Mouse (Mus musculus) C2C12 (cell line): Measurements from ENCODE around the gene Hnrnpa0. TPM values are rescaled to one million over a fixed set of nuclear protein-coding genes. Genes with fewer than 3 reads are reported as not detected.

ENCODE experiments used
- H3K27me3 ChIP-seq: one replicate; pipeline ENCODE4 v1.6.1; 2011; ENCODE audit not compliant: control insufficient read depth, insufficient read depth, insufficient read length
- H3K36me3 ChIP-seq: one replicate; pipeline ENCODE4 v1.6.1; 2011; ENCODE audit not compliant: control insufficient read depth, insufficient read depth
- H3K4me3 ChIP-seq: one replicate; pipeline ENCODE4 v1.5.1; 2011; ENCODE audit warnings: mild to moderate bottlenecking, control low read depth; ENCODE audit not compliant: poor library complexity, insufficient read depth, severe bottlenecking
- H3K79me2 ChIP-seq: one replicate; pipeline ENCODE4 v1.6.1; 2011; ENCODE audit not compliant: control insufficient read depth, insufficient read depth
- H3K79me3 ChIP-seq: one replicate; pipeline ENCODE4 v1.6.1; 2011; ENCODE audit warnings: low read depth, control low read depth
- H3ac ChIP-seq: one replicate; pipeline ENCODE3; 2011; ENCODE audit warnings: low read depth; ENCODE audit not compliant: control insufficient read depth, insufficient read length
- CEBPB ChIP-seq: IDR thresholded peaks from one replicate; pipeline ENCODE4 v1.6.1; 2011; ENCODE audit warnings: low read depth, mild to moderate bottlenecking, control low read depth, moderate library complexity
- CTCF ChIP-seq: IDR thresholded peaks from one replicate; pipeline ENCODE4 v1.5.1; 2011; ENCODE audit not compliant: control insufficient read depth, insufficient read depth, insufficient read length
- FOSL1 ChIP-seq: IDR thresholded peaks from one replicate; pipeline ENCODE4 v1.8.0; 2011; ENCODE audit warnings: mild to moderate bottlenecking, low read length; ENCODE audit not compliant: poor library complexity, insufficient read depth, severe bottlenecking
- MAX ChIP-seq: IDR thresholded peaks from one replicate; pipeline ENCODE4 v1.6.1; 2011; ENCODE audit warnings: mild to moderate bottlenecking, control low read depth
- MYOD1 ChIP-seq: IDR thresholded peaks from one replicate; pipeline ENCODE4 v1.6.1; 2011; ENCODE audit warnings: low read depth; ENCODE audit not compliant: control insufficient read depth, insufficient read length
- MYOG ChIP-seq: IDR thresholded peaks from one replicate; pipeline ENCODE4 v1.6.1; 2011; ENCODE audit not compliant: control insufficient read depth, insufficient read length; ENCODE audit errors: extremely low read depth
- USF1 ChIP-seq: IDR thresholded peaks from one replicate; pipeline ENCODE4 v1.6.1; 2011; ENCODE audit warnings: low read depth, mild to moderate bottlenecking, control low read depth, moderate library complexity
- polyA plus RNA-seq: library from polyadenylated mRNA; unstranded; fragments of >200 nt; fragmentation: generic; extraction: Trizol; gene quantifications from one replicate; pipeline ENCODE4 v1.2.1, GENCODE M21; 2012; ENCODE audit warnings: missing spikeins

Hnrnpa0 gene
- polyA plus RNA-seq, 1 experiment: 173 TPM

DNA sequence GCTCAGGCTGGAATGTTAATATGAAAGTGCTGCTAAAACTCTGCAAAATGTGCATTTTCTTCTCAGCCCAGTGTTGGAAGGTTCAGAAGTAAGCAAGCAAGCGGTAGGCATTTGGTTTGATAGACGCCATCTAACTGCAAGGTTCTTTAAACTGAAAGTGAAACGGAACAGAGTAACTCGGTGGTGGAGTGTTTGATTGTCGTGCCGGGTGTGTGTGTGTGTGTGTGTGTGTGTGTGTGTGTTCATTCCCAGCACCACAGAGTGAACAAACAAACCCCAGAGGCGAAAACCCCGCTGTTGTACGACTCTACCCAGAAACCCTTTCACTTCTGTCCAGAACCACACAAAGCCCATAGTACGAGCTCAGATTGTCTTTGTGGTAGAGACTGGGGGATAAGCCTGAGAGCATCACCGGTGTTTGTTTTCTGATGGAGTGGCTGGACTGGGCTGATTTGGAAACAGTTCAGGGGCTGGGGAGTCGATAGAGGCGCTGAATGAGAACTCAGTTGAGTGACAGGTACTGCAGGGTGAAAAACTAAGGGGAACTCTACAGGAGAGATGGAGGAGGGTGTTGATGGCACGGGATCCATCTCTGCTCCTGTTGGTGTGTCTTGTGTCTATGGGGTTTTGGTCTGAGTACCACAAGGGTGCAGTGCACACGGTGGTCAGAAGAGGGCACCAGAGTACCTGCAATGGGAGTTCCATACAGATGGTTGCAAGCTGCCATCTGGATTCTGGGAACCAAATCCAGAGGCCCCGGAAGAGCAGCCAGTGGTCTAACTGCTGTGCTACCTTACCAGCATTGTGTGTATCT is 29.9 kb upstream of the Hnrnpa0 start:
- Histone ChIP-seq H3K4me3 (peak overlapping the region; percentile 48), H3ac (peak overlapping the region; percentile 86), H3K79me2 (no peaks in the 10 kb centered on the region), H3K27me3 (no peaks in the 10 kb centered on the region), H3K36me3 (no peaks in the 10 kb centered on the region), H3K79me3 (no peaks in the 10 kb centered on the region)
- TF ChIP-seq CTCF (peak; percentile 85), MYOD1 (no peak), MYOG (no peak), CEBPB (no peak), MAX (no peak), USF1 (no peak)

- Histone ChIP-seq H3K4me3 (peak within 1 kb of the TSS; percentile 48), H3ac (peak within 1 kb of the TSS; percentile 86), H3K79me2 (no peaks in the 10 kb centered on the region), H3K27me3 (no peaks in the 10 kb centered on the region), H3K36me3 (no peaks in the 10 kb centered on the region), H3K79me3 (no peaks in the 10 kb centered on the region)
- no peak for TF ChIP-seq MAX
- TF ChIP-seq CTCF: no peak
- TF ChIP-seq CEBPB: no peak
- no peak for TF ChIP-seq MYOG
- TF ChIP-seq FOSL1: no peak
- TF ChIP-seq USF1: no peak
- no peak for TF ChIP-seq MYOD1
These were observed 29.2 kb upstream of the Hnrnpa0 start, which contains the start of gene Idnk for GRCm38 (mm10) chr13:58157447-58158098. TSS of gene Idnk (plus strand) at chr13:58157649.

DNA sequence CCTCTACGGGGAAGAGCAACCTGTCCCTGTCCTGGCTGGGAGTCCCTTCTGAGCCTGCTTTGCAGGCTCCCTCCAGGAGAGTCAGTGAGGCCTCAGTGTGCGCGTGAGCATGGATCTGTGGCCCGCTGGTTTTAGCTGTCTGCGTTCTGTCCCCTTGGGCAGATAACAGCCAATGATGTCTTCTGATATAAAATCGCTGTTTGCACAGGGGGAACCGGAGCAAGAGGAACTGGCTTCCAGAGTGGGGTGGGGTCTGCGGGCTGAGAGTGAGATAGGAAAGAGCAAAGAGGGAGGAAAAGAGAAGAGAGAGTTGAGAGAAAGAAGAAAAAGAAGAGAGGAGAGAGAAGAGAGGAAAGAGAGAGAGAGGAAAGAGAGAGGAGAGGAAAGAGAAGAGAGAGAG is 28.7 kb upstream of the Hnrnpa0 start:
- TF ChIP-seq MAX: no peak
- no peak for TF ChIP-seq MYOG
- TF ChIP-seq USF1: no peak
- no peak for TF ChIP-seq CEBPB
- TF ChIP-seq FOSL1: no peak
- no peak for TF ChIP-seq CTCF
- no peak for TF ChIP-seq MYOD1
- H3K36me3 ChIP-seq: no peaks in the 10 kb centered on the region
- H3K27me3 ChIP-seq: peaks cover 4% of the 10 kb centered on the region
- H3K79me2 ChIP-seq: no peaks in the 10 kb centered on the region
- peak overlapping the region; percentile 48 for H3K4me3 ChIP-seq
- H3ac ChIP-seq: no peak overlapping the region
- no peaks in the 10 kb centered on the region for H3K79me3 ChIP-seq

DNA sequence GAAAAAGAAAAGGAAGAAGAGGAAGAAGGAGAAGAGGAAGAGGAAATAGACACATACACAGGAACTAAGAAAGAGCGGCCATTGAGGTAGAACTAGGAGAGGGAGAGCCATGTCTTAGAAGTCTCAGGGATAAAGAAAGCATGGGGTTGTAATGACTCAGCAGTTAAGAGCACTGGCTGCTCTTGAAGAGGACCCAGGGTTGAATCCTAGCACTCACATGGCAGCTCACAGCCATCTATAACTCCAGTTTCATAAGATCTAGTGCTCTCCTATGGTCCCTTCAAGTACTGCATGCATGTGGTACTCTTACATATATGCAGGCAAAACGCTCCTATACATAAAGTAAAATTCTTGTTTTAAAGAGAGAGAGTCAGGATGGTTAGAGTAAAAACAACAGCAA is 27.7 kb upstream of the Hnrnpa0 start:
- no peak for TF ChIP-seq MAX
- no peak overlapping the region for H3K4me3 ChIP-seq
- H3K36me3 ChIP-seq: no peaks in the 10 kb centered on the region
- H3K79me3 ChIP-seq: no peaks in the 10 kb centered on the region
- peaks cover 4% of the 10 kb centered on the region for H3K27me3 ChIP-seq
- H3K79me2 ChIP-seq: no peaks in the 10 kb centered on the region
- H3ac ChIP-seq: no peak overlapping the region

- H3K79me3 ChIP-seq: no peaks in the 10 kb centered on the region
- no peak overlapping the region for H3ac ChIP-seq
- H3K27me3 ChIP-seq: peaks cover 8% of the 10 kb centered on the region
- TF ChIP-seq USF1 (no peak), MAX (no peak), CEBPB (no peak)
- no peak overlapping the region for H3K4me3 ChIP-seq
- H3K36me3 ChIP-seq: no peaks in the 10 kb centered on the region
- no peaks in the 10 kb centered on the region for H3K79me2 ChIP-seq
These were observed 22.1 kb upstream of the Hnrnpa0 start for GRCm38 (mm10) chr13:58150442-58150841.

DNA sequence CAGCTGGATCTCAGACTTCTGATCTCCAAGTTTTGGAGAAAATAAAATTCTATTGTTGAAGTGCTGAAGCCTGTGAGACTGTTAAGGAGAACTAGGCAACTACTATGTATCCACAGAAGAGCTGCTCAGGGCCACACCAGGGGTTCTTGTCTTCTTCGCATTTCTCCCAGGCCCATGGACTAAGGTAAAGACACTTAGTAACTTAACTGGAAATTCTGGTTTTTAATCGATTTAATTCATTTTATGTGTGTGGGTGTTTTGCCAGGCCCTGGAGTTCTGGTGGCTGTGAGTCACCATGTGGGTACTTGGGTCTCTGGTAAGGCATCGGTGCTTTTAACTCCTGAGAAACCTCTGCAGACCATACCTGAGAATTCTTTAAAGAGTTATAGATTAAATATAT is 21.3 kb upstream of the Hnrnpa0 start:
- Histone ChIP-seq H3K79me3 (no peaks in the 10 kb centered on the region), H3K79me2 (no peaks in the 10 kb centered on the region), H3ac (no peak overlapping the region), H3K27me3 (peaks cover 8% of the 10 kb centered on the region), H3K36me3 (no peaks in the 10 kb centered on the region), H3K4me3 (no peak overlapping the region)
- TF ChIP-seq MYOG (no peak), FOSL1 (no peak), CEBPB (no peak), CTCF (no peak), MAX (no peak), MYOD1 (no peak), USF1 (no peak)
